ENCODE assay signal across 12 mouse cellular contexts in genomic region chr12:40485210-40485609, GRCm38 (mm10).
"Had no signal": no experiment of that assay in that cellular context is flagged by ENCODE, and none has a peak within 500 bp of the region (broad histone marks: within the 10 kb centered on the region; RNA-seq: fewer than 3 reads in every experiment).

No protein-coding gene starts in this region.

- H3K9me3 ChIP-seq: limb, embryonic 10.5 days; liver, embryonic 15.5 days; midbrain, embryonic 15.5 days; neural tube, embryonic 12.5 days had no signal

- H3K4me2 ChIP-seq: liver, embryonic 11.5 days; liver, embryonic 15.5 days; midbrain, embryonic 15.5 days; neural tube, embryonic 12.5 days had no signal

- H3K36me3 ChIP-seq: limb, embryonic 10.5 days; liver, embryonic 15.5 days; midbrain, embryonic 15.5 days; neural tube, embryonic 12.5 days had no signal

- H3K27ac ChIP-seq: limb, embryonic 10.5 days; liver, embryonic 15.5 days; midbrain, embryonic 15.5 days; neural tube, embryonic 12.5 days; stomach, postnatal 0 days had no signal

- H3K4me1 ChIP-seq: liver, embryonic 15.5 days had no signal

- DNase-seq: kidney, adult 8-10 months; kidney, postnatal 10 days; layer of hippocampus, adult 9-11 months; lung, adult 2 months; lung, postnatal 14 days; thymus, postnatal 4 days had no signal

- H3K27me3 ChIP-seq: liver, embryonic 15.5 days; midbrain, embryonic 15.5 days; neural tube, embryonic 12.5 days had no signal

- H3K4me3 ChIP-seq: limb, embryonic 10.5 days; liver, embryonic 15.5 days; midbrain, embryonic 15.5 days; neural tube, embryonic 12.5 days had no signal

- H3K9ac ChIP-seq: liver, embryonic 15.5 days; midbrain, embryonic 15.5 days; neural tube, embryonic 12.5 days had no signal
